Mouse (Mus musculus) forebrain, embryonic 12.5 days (tissue): ENCODE data around the gene Slc7a6os. TPM values are rescaled to one million over a fixed set of nuclear protein-coding genes. Genes with fewer than 3 reads are reported as not detected.
A peak's percentile ranks its signal among the peaks of the same experiment; 100 is the strongest.
"Not testable (repeated sequence)": the region's sequence is repeated elsewhere in the genome, so short reads cannot be mapped to it uniquely, and the experiment has no call there.

Experiments used
- ATAC-seq: fragments of 200-750 bp; cut with Nextera tagmentation; 2 replicates; pipeline ENCODE4 v1.8.0; 2017; ENCODE audit warnings: moderate TSS enrichment; ENCODE audit not compliant: low FRiP score
- H3K27ac ChIP-seq: fragments of 300-500 bp; sonication (generic); 2 replicates; pipeline ENCODE4 v1.5.1; 2016; ENCODE audit warnings: mild to moderate bottlenecking
- H3K27me3 ChIP-seq: fragments of 300-500 bp; sonication (generic); 2 replicates; pipeline ENCODE4 v1.6.1; 2016; ENCODE audit warnings: mild to moderate bottlenecking
- H3K36me3 ChIP-seq: fragments of 300-500 bp; sonication (generic); replicated peaks from 2 replicates; pipeline ENCODE4 v1.6.1; 2016; ENCODE audit warnings: mild to moderate bottlenecking
- H3K4me1 ChIP-seq: fragments of 300-500 bp; sonication (generic); 2 replicates; pipeline ENCODE4 v1.6.1; 2016
- H3K4me2 ChIP-seq: fragments of 300-500 bp; sonication (generic); 2 replicates; pipeline ENCODE4 v1.6.1; 2016; ENCODE audit warnings: mild to moderate bottlenecking, moderate library complexity
- H3K4me3 ChIP-seq: fragments of 300-500 bp; sonication (generic); replicated peaks from 2 replicates; pipeline ENCODE4 v1.5.1; 2016; ENCODE audit warnings: mild to moderate bottlenecking
- H3K9ac ChIP-seq: fragments of 300-500 bp; sonication (generic); 2 replicates; pipeline ENCODE4 v1.6.1; 2016; ENCODE audit warnings: mild to moderate bottlenecking
- H3K9me3 ChIP-seq: fragments of 300-500 bp; sonication (generic); 2 replicates; pipeline ENCODE4 v1.6.1; 2016
- WGBS: fragments of 180-500 bp; shearing (Covaris S2); methylation state at CpG from one replicate; pipeline ENCODE4 v1.1.7; 2016; 5-methylcytosine and 5-hydroxymethylcytosine counted together
- polyA plus RNA-seq: library from polyadenylated mRNA; unstranded; fragments of >200 nt; fragmentation: Nextera tagmentation; extraction: Ambion mirVana; gene quantifications from 2 replicates; pipeline ENCODE4 v1.2.1, GENCODE M21; 2016

Slc7a6os gene
- polyA plus RNA-seq, 1 experiment from 2014 or later, result 37.0 TPM

DNA sequence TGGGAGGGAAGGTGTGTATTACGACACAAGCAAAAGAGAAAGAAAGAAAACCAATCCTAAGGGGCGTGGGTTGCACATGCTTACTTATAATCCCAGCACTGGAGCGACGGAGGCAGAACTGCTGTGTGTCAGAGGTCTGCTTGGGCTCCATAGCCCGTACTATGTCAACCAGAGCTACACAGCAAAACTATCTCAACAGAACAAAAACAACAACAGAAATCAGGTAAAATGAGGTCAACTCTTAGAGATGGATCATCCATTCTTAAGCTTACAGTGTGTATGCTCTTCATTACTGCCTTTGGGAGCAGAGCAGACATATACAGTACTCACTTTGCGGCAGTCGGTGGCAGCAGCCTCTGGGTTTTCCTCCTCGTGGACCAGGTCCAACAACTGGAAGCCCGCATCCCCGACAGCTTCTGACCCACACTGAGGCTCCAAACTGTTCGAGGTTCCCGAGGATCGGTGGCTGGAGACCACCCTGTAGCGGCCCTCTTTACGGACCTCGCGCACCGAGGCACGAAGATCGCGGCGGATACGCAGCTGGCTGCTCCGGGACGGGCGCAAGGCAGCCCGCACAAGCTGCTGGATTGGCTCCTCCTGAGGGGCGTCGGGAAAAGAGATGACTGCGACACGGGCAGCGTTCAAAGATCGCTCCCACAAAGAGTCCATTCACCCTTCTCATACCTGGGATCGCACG lies 552 bp downstream of the Slc7a6os start:
- H3K36me3 ChIP-seq, result peaks cover 48% of the 10 kb centered on the region

DNA sequence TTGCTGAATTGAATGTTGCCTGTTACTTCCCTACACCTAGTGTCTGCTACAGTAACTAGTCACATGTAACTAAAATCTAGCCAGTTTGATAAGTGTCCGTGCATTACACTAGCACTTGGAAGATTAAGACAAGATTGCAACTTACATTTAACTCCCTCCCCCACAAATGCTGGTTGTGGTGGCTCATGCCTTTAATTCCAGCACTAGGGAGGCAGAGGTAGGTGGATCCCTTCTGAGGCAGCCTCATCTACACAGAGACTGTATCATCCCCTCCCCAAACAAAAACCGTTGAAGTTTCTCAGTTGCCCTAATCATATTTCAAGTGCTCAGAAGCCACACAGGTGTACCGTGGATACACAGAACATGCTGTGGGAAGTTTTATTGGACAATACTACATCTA lies 11.1 kb downstream of the Slc7a6os start:
- not testable (repeated sequence) for ATAC-seq, H3K9me3 ChIP-seq, H3K27ac ChIP-seq, H3K27me3 ChIP-seq, H3K4me1 ChIP-seq, H3K4me3 ChIP-seq, H3K4me2 ChIP-seq, H3K9ac ChIP-seq
- 86% methylated on average over 3 of the region's 3 CpGs for WGBS
- H3K36me3 ChIP-seq, result peaks cover 89% of the 10 kb centered on the region

More for the DNA sequence above, 552 bp downstream of the Slc7a6os start:
- under 1% methylated on average over 35 of the region's 35 CpGs for WGBS
- peak; percentile 60 for ATAC-seq
- Histone ChIP-seq H3K27ac (peak overlapping the region; percentile 94), H3K4me1 (peaks cover 15% of the 10 kb centered on the region), H3K27me3 (no peaks in the 10 kb centered on the region), H3K4me3 (peak overlapping the region; percentile 86), H3K9ac (peak overlapping the region; percentile 93), H3K4me2 (peak overlapping the region; percentile 79), H3K9me3 (no peaks in the 10 kb centered on the region)

DNA sequence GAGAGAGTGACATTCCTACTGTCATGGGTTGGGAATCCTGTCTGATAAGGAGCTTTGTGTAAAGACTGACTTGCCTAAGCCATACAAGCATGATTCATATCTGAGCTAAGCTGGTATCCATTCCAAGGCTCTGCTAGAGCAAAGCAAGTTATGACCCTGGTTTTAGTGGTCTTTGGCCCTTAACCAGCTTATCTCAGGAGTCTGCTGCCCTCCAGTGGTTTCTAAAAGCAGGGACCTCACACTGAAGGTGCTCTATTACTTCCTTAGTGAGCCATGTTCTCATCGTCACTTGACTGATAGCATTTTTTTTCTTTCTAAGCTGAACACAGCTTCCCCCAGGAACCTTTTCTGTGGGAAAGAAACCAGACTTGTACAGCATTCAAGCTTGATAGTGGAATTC lies 12.0 kb downstream of the Slc7a6os start:
- WGBS, result 10% methylated on average over 1 of the region's 1 CpGs
- H3K4me1 ChIP-seq, result no peaks in the 10 kb centered on the region; the same call in 1 of the 2 replicates
- no peak for ATAC-seq
- H3K27me3 ChIP-seq, result no peaks in the 10 kb centered on the region
- H3K9me3 ChIP-seq, result no peaks in the 10 kb centered on the region
- no peak overlapping the region for H3K4me3 ChIP-seq
- H3K36me3 ChIP-seq, result peaks cover 90% of the 10 kb centered on the region
- no peak overlapping the region for H3K9ac ChIP-seq
- H3K27ac ChIP-seq, result no peak overlapping the region
- H3K4me2 ChIP-seq, result no peak overlapping the region

DNA sequence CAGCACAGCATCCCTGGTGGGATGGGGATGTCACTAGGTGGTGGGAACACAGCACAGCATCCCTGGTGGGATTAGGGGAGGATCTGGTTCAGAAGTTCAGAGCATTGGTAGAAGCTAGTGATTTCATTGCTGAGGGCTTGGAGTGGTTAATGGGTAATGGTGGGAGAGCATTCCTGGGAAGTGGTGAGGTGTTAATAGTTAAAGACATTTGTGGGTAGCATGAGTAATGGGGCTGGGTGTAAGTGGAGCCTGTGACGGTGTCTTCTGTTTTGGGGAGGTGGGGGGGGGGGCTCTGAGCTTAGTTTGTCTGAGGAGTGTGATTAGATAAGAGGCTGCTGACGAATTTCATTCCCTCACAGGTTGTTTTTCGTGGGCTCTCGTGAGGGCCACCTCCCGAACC lies 16.7 kb downstream of the Slc7a6os start:
- H3K4me3 ChIP-seq, result no peak overlapping the region
- no peaks in the 10 kb centered on the region; the same call in 1 of the 2 replicates for H3K4me1 ChIP-seq
- no peaks in the 10 kb centered on the region for H3K27me3 ChIP-seq
- no peak overlapping the region for H3K27ac ChIP-seq
- H3K9ac ChIP-seq, result no peak overlapping the region
- H3K9me3 ChIP-seq, result no peaks in the 10 kb centered on the region
- no peak for ATAC-seq
- H3K36me3 ChIP-seq, result peaks cover 85% of the 10 kb centered on the region
- H3K4me2 ChIP-seq, result no peak overlapping the region
- 94% methylated on average over 5 of the region's 5 CpGs for WGBS

DNA sequence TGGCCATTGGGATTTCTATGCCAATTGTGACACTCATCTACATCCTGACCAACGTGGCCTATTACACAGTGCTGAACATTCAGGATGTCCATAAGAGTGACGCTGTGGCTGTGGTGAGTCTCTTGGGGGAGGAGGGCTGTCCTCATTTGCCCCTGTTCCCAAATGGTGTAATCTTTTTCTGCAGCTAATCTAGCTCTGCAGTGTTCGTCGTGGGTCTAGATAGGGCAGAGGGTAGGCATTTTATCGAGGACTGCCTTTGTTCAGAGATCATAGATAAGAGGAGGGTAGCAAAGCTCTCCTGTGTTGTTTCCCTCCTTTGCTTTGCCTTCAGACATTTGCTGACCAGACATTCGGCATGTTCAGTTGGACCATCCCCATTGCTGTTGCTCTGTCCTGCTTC lies 17.6 kb downstream of the Slc7a6os start:
- H3K4me1 ChIP-seq, result no peaks in the 10 kb centered on the region
- ATAC-seq, result no peak
- no peak overlapping the region for H3K4me2 ChIP-seq
- no peaks in the 10 kb centered on the region for H3K9me3 ChIP-seq
- 94% methylated on average over 6 of the region's 6 CpGs for WGBS
- no peak overlapping the region for H3K27ac ChIP-seq
- H3K9ac ChIP-seq, result no peak overlapping the region
- H3K4me3 ChIP-seq, result no peak overlapping the region
- peaks cover 84% of the 10 kb centered on the region for H3K36me3 ChIP-seq
- no peaks in the 10 kb centered on the region for H3K27me3 ChIP-seq

DNA sequence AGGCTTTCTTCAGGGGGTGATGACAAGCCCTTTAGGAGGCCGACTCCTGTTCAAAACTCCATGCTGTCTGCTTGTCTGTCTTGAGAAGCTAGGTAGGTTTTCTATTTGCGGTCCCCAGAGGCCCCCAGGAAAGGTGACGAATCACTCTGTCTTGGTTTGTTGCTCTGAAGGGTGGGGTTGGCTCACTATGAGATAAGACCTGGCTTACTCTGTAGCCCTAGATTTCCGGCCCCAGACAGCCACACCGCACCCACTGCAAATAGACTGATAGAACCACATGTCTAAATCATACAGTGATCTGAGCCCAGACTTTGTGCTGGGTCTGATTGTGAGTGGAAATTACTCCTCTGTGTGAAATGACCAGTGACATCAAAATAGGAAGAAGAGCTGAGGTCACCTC lies 19.1 kb downstream of the Slc7a6os start:
- H3K27ac ChIP-seq, result no peak overlapping the region
- no peak overlapping the region for H3K4me2 ChIP-seq
- H3K9ac ChIP-seq, result no peak overlapping the region
- no peak for ATAC-seq
- H3K4me1 ChIP-seq, result no peaks in the 10 kb centered on the region
- peaks cover 87% of the 10 kb centered on the region for H3K36me3 ChIP-seq
- H3K27me3 ChIP-seq, result no peaks in the 10 kb centered on the region
- H3K4me3 ChIP-seq, result no peak overlapping the region
- no peaks in the 10 kb centered on the region for H3K9me3 ChIP-seq
- WGBS, result 90% methylated on average over 5 of the region's 5 CpGs

GRCm38 (mm10) chr8:106189162-106189561 lies 21.6 kb downstream of the Slc7a6os start:
- 97% methylated on average over 4 of the region's 4 CpGs for WGBS
- ATAC-seq, result no peak
- no peaks in the 10 kb centered on the region for H3K9me3 ChIP-seq
- peaks cover 82% of the 10 kb centered on the region for H3K36me3 ChIP-seq
- no peak overlapping the region for H3K4me3 ChIP-seq
- no peak overlapping the region for H3K9ac ChIP-seq
- H3K27ac ChIP-seq, result no peak overlapping the region
- no peaks in the 10 kb centered on the region for H3K27me3 ChIP-seq
- H3K4me1 ChIP-seq, result no peaks in the 10 kb centered on the region
- H3K4me2 ChIP-seq, result no peak overlapping the region

DNA sequence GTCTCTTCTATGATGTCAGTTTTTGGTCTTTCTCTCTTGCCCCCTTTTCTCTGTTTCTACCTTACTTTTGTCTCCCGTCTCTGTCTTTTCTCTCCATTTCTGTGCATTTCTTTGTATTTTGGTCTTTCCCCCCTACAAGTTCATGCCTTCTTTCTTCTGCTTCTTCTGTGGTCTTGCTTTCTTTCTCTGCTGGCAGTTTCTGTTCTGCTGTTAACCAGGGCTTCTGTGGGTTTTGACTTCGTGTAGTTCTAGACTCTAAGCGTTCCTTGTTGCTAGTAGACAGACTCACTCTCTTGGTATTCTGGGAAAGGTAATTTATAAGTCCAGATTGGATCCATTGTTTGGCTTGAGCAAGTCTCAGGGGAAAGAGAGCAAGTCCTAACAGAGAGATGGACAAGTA lies 24.3 kb downstream of the Slc7a6os start:
- H3K9ac ChIP-seq, result no peak overlapping the region
- H3K27me3 ChIP-seq, result no peaks in the 10 kb centered on the region
- no peaks in the 10 kb centered on the region for H3K9me3 ChIP-seq
- H3K4me2 ChIP-seq, result no peak overlapping the region
- 96% methylated on average over 3 of the region's 3 CpGs for WGBS
- H3K36me3 ChIP-seq, result peaks cover 66% of the 10 kb centered on the region
- no peak for ATAC-seq
- H3K4me1 ChIP-seq, result no peaks in the 10 kb centered on the region
- H3K27ac ChIP-seq, result no peak overlapping the region
- H3K4me3 ChIP-seq, result no peak overlapping the region

DNA sequence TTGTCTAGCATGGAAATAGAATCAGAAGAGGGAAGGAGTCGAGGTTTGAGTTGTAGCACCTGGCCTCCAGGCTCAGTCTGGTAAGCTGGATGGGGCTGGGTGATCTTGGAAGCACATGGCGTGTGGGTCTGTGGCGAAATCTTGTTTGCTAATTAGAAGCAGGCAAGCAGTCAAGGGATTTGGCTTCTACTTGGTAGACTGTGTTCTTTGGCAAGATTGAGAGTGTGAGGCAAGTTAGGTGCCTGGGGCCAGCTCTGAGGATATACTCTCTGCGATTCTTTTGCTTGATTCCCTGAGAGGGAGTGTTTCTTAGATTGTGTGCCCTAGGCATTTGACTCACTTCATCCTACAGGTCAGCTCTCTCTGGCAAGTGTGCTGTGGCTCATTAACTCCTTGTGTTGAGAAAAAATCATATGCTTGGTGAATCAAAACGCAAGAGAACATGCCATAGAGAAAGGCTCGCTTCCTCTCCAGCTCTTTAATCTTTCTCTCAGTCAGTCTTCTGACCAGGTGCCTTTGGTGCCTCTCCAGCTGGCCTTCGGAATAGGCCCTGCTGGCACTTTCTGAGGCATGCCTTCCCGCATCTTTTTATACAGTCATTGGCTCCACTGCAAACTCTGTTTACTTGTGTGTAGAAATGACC lies 25.0 kb downstream of the Slc7a6os start:
- no peaks in the 10 kb centered on the region for H3K4me1 ChIP-seq
- H3K36me3 ChIP-seq, result peaks cover 60% of the 10 kb centered on the region
- H3K9ac ChIP-seq, result no peak overlapping the region
- no peak overlapping the region for H3K4me3 ChIP-seq
- 90% methylated on average over 8 of the region's 8 CpGs for WGBS
- H3K4me2 ChIP-seq, result no peak overlapping the region
- no peak overlapping the region for H3K27ac ChIP-seq
- no peak for ATAC-seq
- H3K9me3 ChIP-seq, result no peaks in the 10 kb centered on the region
- no peaks in the 10 kb centered on the region for H3K27me3 ChIP-seq

GRCm38 (mm10) chr8:106178428-106178827 lies 32.3 kb downstream of the Slc7a6os start:
- peaks cover 16% of the 10 kb centered on the region for H3K4me1 ChIP-seq
- H3K4me2 ChIP-seq, result no peak overlapping the region
- no peaks in the 10 kb centered on the region for H3K9me3 ChIP-seq
- peaks cover 15% of the 10 kb centered on the region for H3K36me3 ChIP-seq
- H3K27ac ChIP-seq, result no peak overlapping the region
- H3K4me3 ChIP-seq, result no peak overlapping the region
- ATAC-seq, result no peak
- whole genome bisulfite sequencing, result 79% methylated on average over 2 of the region's 2 CpGs
- H3K9ac ChIP-seq, result no peak overlapping the region
- H3K27me3 ChIP-seq, result no peaks in the 10 kb centered on the region

- 83% methylated on average over 1 of the region's 1 CpGs for WGBS
- ATAC-seq, result no peak
Observed at GRCm38 (mm10) chr8:106177594-106177993, 33.1 kb downstream of the Slc7a6os start.

DNA sequence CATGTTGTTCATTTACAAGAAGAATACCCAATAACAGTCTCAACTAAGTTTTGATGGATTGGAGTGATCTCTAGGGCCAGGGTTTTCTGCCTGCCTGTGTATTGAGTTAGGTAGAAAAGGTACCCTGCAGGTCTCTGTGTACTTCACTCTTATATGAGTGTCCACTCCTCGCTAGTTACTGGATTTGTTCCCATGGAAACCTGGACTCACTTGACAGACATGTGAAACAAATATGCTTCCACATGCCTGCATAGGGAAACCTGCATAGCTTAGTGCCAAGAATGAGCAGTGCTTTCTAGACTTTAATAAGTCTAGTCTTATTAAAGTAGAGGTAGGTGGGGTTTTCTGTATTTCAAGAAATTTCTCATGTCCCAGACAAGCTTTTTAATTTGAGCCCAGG lies 33.8 kb downstream of the Slc7a6os start:
- Histone ChIP-seq H3K9me3 (no peaks in the 10 kb centered on the region), H3K36me3 (peaks cover 7% of the 10 kb centered on the region), H3K27me3 (no peaks in the 10 kb centered on the region), H3K4me3 (no peak overlapping the region), H3K4me1 (peaks cover 16% of the 10 kb centered on the region), H3K4me2 (no peak overlapping the region), H3K9ac (no peak overlapping the region), H3K27ac (no peak overlapping the region)
- ATAC-seq, result no peak
- 10% methylated on average over 1 of the region's 1 CpGs for WGBS

More at GRCm38 (mm10) chr8:106177594-106177993, 33.1 kb downstream of the Slc7a6os start:
- Histone ChIP-seq H3K27ac (no peak overlapping the region), H3K4me1 (peaks cover 16% of the 10 kb centered on the region), H3K9ac (no peak overlapping the region), H3K9me3 (no peaks in the 10 kb centered on the region), H3K4me3 (no peak overlapping the region), H3K27me3 (no peaks in the 10 kb centered on the region), H3K36me3 (peaks cover 9% of the 10 kb centered on the region), H3K4me2 (no peak overlapping the region)

DNA sequence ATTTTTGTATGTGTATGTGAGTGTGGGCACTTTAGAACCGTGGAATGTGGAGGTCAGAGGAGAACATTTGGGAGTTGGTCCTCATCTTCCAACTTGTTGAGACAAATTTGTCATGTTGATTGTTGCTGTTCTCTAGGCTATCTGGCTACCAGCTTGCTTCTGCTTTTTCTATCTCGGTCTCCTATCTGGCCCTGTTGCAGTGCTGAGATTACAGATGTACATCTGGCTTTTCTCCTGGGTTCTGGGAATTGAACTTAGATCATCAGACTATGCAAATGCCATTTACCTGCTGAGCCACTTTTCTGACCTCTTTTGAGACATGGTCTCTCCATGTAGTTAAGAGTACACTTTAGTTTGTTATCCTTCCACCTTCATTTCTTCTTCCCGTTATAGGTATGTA lies 37.2 kb downstream of the Slc7a6os start:
- H3K27me3 ChIP-seq, result no peaks in the 10 kb centered on the region
- no peak for ATAC-seq
- no peaks in the 10 kb centered on the region for H3K9me3 ChIP-seq
- H3K4me1 ChIP-seq, result peaks cover 26% of the 10 kb centered on the region
- 97% methylated on average over 3 of the region's 3 CpGs for WGBS
- no peak overlapping the region for H3K9ac ChIP-seq
- H3K27ac ChIP-seq, result no peak overlapping the region
- H3K4me2 ChIP-seq, result no peak overlapping the region
- H3K4me3 ChIP-seq, result no peak overlapping the region
- H3K36me3 ChIP-seq, result no peaks in the 10 kb centered on the region
